Mouse (Mus musculus): Measurements from ENCODE around the gene Psmd3. TPM values are rescaled to one million over a fixed set of nuclear protein-coding genes. Genes with fewer than 3 reads are reported as not detected.
"Not testable (repeated sequence)": the region's sequence is repeated elsewhere in the genome, so short reads cannot be mapped to it uniquely, and the experiment has no call there.

Gene Psmd3
- polyA plus RNA-seq, 1 experiment from 2014 or later, result 105 TPM

- no peak overlapping the region for H3K27ac ChIP-seq (ENCODE audit: low read length)
- H3K9ac ChIP-seq (replicated peaks; ENCODE audit: low read depth), result no peak overlapping the region
- H3K4me3 ChIP-seq (ENCODE audit: low read depth, low read length), result no peak overlapping the region
- 66% methylated on average over 5 of the region's 5 CpGs for WGBS
- no peaks in the 10 kb centered on the region for H3K4me1 ChIP-seq (ENCODE audit: insufficient read depth, low read depth, low read length)
- no peak for DNase-seq (ENCODE audit: low spot score)
- no peaks in the 10 kb centered on the region for H3K36me3 ChIP-seq (ENCODE audit: insufficient read depth, low read length)
- no peaks in the 10 kb centered on the region for H3K9me3 ChIP-seq (ENCODE audit: low read length)
- no peak for ATAC-seq
- no peak for TF ChIP-seq EP300 (IDR thresholded peaks at IDR 0.05)
- TF ChIP-seq CTCF (IDR thresholded peaks at IDR 0.05), result no peak
- H3K4me2 ChIP-seq (replicated peaks; ENCODE audit: low read depth, low read length), result no peak overlapping the region
- no peaks in the 10 kb centered on the region for H3K27me3 ChIP-seq (replicated peaks; ENCODE audit: insufficient read depth, low read length)
Measured at GRCm38 (mm10) chr11:98672482-98672881, 9.9 kb upstream of the Psmd3 start.

- not testable (repeated sequence) for H3K9ac ChIP-seq (replicated peaks; ENCODE audit: low read depth); H3K27me3 ChIP-seq (replicated peaks; ENCODE audit: insufficient read depth, low read length); H3K4me3 ChIP-seq (ENCODE audit: low read depth, low read length); H3K4me2 ChIP-seq (replicated peaks; ENCODE audit: low read depth, low read length); H3K36me3 ChIP-seq (ENCODE audit: insufficient read depth, low read length); H3K9me3 ChIP-seq (ENCODE audit: low read length); H3K27ac ChIP-seq (ENCODE audit: low read length); H3K4me1 ChIP-seq (ENCODE audit: insufficient read depth, low read depth, low read length)
- ATAC-seq, result peak; percentile 79
- TF ChIP-seq CTCF (IDR thresholded peaks at IDR 0.05), result peak; percentile 72
- 6% methylated on average over 6 of the region's 7 CpGs for WGBS
- peak; percentile 70 for DNase-seq (ENCODE audit: low spot score)
Measured at GRCm38 (mm10) chr11:98673136-98673535, 9.2 kb upstream of the Psmd3 start.

DNA sequence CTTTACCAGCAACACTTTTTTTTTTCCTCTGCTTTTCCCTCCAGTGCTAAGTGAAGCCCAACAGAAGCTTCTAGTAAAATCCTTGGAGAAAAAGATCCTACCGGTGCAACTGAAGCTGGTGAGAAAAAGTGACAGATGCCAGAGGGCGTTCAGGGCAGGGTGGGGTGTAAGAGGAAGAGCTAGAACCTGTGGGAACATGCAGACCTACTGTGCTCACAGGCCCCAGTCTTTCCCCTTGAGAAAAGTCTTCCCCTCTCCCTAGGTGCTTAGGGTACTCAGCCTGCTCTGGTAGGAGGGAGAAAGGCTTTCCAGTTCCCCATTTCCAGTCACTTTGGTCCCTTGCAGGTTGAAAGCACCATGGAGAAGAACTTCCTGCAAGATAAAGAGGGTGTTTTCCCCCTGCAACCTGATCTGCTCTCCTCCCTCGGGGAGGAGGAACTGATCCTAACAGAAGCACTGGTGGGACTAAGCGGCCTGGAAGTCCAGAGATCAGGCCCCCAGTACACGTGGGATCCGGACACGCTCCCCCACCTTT is 6.5 kb upstream of the Psmd3 start:
- Histone ChIP-seq H3K27me3 (replicated peaks; ENCODE audit: insufficient read depth, low read length) (no peaks in the 10 kb centered on the region), H3K4me1 (ENCODE audit: insufficient read depth, low read depth, low read length) (no peaks in the 10 kb centered on the region), H3K4me2 (replicated peaks; ENCODE audit: low read depth, low read length) (no peak overlapping the region), H3K4me3 (ENCODE audit: low read depth, low read length) (no peak overlapping the region), H3K9ac (replicated peaks; ENCODE audit: low read depth) (no peak overlapping the region), H3K27ac (ENCODE audit: low read length) (no peak overlapping the region), H3K9me3 (ENCODE audit: low read length) (no peaks in the 10 kb centered on the region), H3K36me3 (ENCODE audit: insufficient read depth, low read length) (no peaks in the 10 kb centered on the region)
- ATAC-seq (no peak), DNase-seq (ENCODE audit: low spot score) (no peak)
- TF ChIP-seq EP300 (IDR thresholded peaks at IDR 0.05) (no peak), CTCF (IDR thresholded peaks at IDR 0.05) (no peak)
- 35% methylated on average over 7 of the region's 7 CpGs for WGBS

GRCm38 (mm10) chr11:98680023-98680422 is 2.3 kb upstream of the Psmd3 start:
- H3K27ac ChIP-seq (ENCODE audit: low read length), result no peak overlapping the region
- DNase-seq (ENCODE audit: low spot score), result no peak
- H3K4me1 ChIP-seq (ENCODE audit: insufficient read depth, low read depth, low read length), result peaks cover 7% of the 10 kb centered on the region; the same call in 1 of the 2 replicates
- no peaks in the 10 kb centered on the region for H3K9me3 ChIP-seq (ENCODE audit: low read length)
- no peak for ATAC-seq
- H3K27me3 ChIP-seq (replicated peaks; ENCODE audit: insufficient read depth, low read length), result no peaks in the 10 kb centered on the region
- H3K4me3 ChIP-seq (ENCODE audit: low read depth, low read length), result no peak overlapping the region
- WGBS, result 100% methylated on average over 1 of the region's 1 CpGs
- H3K4me2 ChIP-seq (replicated peaks; ENCODE audit: low read depth, low read length), result no peak overlapping the region
- no peaks in the 10 kb centered on the region for H3K36me3 ChIP-seq (ENCODE audit: insufficient read depth, low read length)
- H3K9ac ChIP-seq (replicated peaks; ENCODE audit: low read depth), result no peak overlapping the region
- TF ChIP-seq CTCF (IDR thresholded peaks at IDR 0.05), result peak; percentile 41
- TF ChIP-seq EP300 (IDR thresholded peaks at IDR 0.05), result no peak

- not testable (repeated sequence) for DNase-seq (ENCODE audit: low spot score); H3K9ac ChIP-seq (replicated peaks; ENCODE audit: low read depth); H3K4me1 ChIP-seq (ENCODE audit: insufficient read depth, low read depth, low read length); ATAC-seq; H3K4me2 ChIP-seq (replicated peaks; ENCODE audit: low read depth, low read length); H3K4me3 ChIP-seq (ENCODE audit: low read depth, low read length); H3K27me3 ChIP-seq (replicated peaks; ENCODE audit: insufficient read depth, low read length); H3K36me3 ChIP-seq (ENCODE audit: insufficient read depth, low read length); H3K9me3 ChIP-seq (ENCODE audit: low read length); H3K27ac ChIP-seq (ENCODE audit: low read length)
- 90% methylated on average over 4 of the region's 4 CpGs for WGBS
Measured at GRCm38 (mm10) chr11:98680595-98680994, 1.8 kb upstream of the Psmd3 start.

DNA sequence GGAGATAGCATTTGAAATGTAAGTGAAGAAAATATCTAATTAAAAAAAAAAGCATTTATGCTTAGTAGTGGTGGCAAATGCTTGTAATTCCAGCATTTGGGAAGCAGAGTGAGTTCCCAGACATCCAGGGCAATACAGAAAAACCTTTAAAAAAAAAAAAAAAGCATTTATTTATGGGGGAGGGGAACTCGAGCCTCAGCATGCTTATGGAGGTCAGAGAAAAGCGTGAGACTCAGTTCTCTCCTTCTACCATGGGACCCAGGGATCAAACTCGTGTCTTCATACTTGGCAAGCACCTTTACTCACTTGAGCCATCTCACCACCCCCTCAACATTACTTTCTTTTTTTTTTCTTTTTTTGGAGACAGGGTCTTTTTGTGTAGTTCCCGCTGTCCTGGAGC is 1.2 kb upstream of the Psmd3 start:
- H3K36me3 ChIP-seq (ENCODE audit: insufficient read depth, low read length), result peaks cover 8% of the 10 kb centered on the region; the same call in 1 of the 2 replicates
- no peaks in the 10 kb centered on the region for H3K9me3 ChIP-seq (ENCODE audit: low read length)
- H3K27ac ChIP-seq (ENCODE audit: low read length), result no peak overlapping the region
- TF ChIP-seq CTCF (IDR thresholded peaks at IDR 0.05) (no peak), EP300 (IDR thresholded peaks at IDR 0.05) (no peak)
- no peak overlapping the region for H3K9ac ChIP-seq (replicated peaks; ENCODE audit: low read depth)
- H3K4me2 ChIP-seq (replicated peaks; ENCODE audit: low read depth, low read length), result no peak overlapping the region
- no peak overlapping the region for H3K4me3 ChIP-seq (ENCODE audit: low read depth, low read length)
- H3K27me3 ChIP-seq (replicated peaks; ENCODE audit: insufficient read depth, low read length), result no peaks in the 10 kb centered on the region
- no peak for ATAC-seq
- WGBS, result 77% methylated on average over 4 of the region's 4 CpGs
- DNase-seq (ENCODE audit: low spot score), result no peak
- peaks cover 7% of the 10 kb centered on the region; the same call in 1 of the 2 replicates for H3K4me1 ChIP-seq (ENCODE audit: insufficient read depth, low read depth, low read length)

DNA sequence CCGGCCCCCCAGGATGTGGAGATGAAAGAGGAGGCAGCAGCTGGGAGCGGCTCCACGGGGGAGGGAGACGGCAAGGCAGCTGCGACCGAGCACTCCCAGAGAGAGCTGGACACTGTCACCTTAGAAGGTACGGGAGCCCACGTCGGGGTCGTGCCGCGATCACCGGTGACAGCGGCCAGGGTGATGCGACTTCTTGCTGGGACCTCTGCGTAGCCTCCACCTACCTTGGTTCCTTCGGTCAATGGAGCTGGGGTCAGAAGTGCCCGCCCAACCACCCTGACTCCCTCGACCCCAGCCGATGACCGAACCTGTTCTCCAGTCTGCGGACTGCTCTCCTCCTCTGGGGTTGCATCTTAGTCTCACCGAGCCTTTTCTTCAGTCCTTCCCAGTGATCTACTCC is 457 bp downstream of the Psmd3 start:
- Histone ChIP-seq H3K9me3 (ENCODE audit: low read length) (no peaks in the 10 kb centered on the region), H3K27me3 (replicated peaks; ENCODE audit: insufficient read depth, low read length) (no peaks in the 10 kb centered on the region), H3K9ac (replicated peaks; ENCODE audit: low read depth) (peak overlapping the region; percentile 100), H3K27ac (ENCODE audit: low read length) (peak overlapping the region; percentile 90), H3K36me3 (ENCODE audit: insufficient read depth, low read length) (peaks cover 22% of the 10 kb centered on the region; the same call in 1 of the 2 replicates), H3K4me2 (replicated peaks; ENCODE audit: low read depth, low read length) (peak overlapping the region; percentile 92), H3K4me1 (ENCODE audit: insufficient read depth, low read depth, low read length) (peaks cover 7% of the 10 kb centered on the region; the same call in 1 of the 2 replicates), H3K4me3 (ENCODE audit: low read depth, low read length) (peak overlapping the region; percentile 92)
- 0% methylated on average over 20 of the region's 23 CpGs for WGBS
- peak; percentile 13; the same call in 1 of the 2 replicates for ATAC-seq
- peak; percentile 32 for DNase-seq (ENCODE audit: low spot score)
- TF ChIP-seq CTCF (IDR thresholded peaks at IDR 0.05) (no peak), EP300 (IDR thresholded peaks at IDR 0.05) (no peak)

All from lung, postnatal 0 days (tissue).